Mouse (Mus musculus): ENCODE results near the gene Map2k4. TPM values are rescaled to one million over a fixed set of nuclear protein-coding genes. Genes with fewer than 3 reads are reported as not detected.

Gene Map2k4
- polyA plus RNA-seq, 1 experiment = 29.3 TPM

DNA sequence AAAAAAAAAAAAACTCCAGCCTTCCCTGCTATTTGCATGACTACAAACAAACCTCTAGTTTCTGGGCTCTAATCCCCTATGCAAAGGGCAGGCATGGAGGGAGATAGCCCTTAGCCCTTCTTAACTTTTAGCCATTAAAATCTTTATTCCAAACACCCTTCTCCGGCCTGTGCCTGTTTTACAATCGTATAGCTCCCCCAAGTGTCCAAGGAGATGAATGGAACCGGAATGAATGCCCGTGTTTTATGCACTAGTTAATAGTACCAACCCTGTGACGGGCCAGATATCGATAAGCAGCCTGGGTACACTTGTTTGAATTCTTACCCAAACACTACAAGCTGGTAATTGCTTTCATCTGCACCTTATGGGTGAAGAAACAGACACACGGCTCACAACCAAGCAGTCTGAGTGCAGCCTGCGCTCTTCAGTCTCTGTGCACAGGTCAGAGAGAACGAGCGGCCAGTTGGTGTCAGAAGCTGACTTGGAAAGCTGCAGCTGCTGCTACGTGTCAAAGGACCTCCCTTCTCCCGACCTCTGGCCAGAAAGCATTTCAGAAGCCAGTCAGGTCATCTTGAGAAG lies 109.2 kb downstream of the Map2k4 start:
- WGBS = 37% methylated on average over 12 of the region's 12 CpGs
- no peak for TF ChIP-seq POLR2A (IDR thresholded peaks at IDR 0.05; ENCODE audit: borderline replicate concordance, control insufficient read depth, low read depth, low read length)
- no peak for TF ChIP-seq CTCF (IDR thresholded peaks at IDR 0.05; ENCODE audit: control insufficient read depth, insufficient read depth, low read length)
- Histone ChIP-seq H3K27ac (ENCODE audit: control insufficient read depth, insufficient read depth, low read depth, low read length, poor library complexity) (no peak overlapping the region), H3K4me1 (ENCODE audit: control insufficient read depth, insufficient read depth, low read length) (no peaks in the 10 kb centered on the region), H3K4me3 (replicated peaks; ENCODE audit: control insufficient read depth, low read depth, low read length) (no peak overlapping the region)

GRCm38 (mm10) chr11:65667348-65667969 lies 120.6 kb downstream of the Map2k4 start:
- H3K4me1 ChIP-seq (ENCODE audit: control insufficient read depth, insufficient read depth, low read length) = no peaks in the 10 kb centered on the region
- WGBS = 69% methylated on average over 6 of the region's 6 CpGs
- H3K27ac ChIP-seq (ENCODE audit: control insufficient read depth, insufficient read depth, low read depth, low read length, poor library complexity) = no peak overlapping the region
- no peak overlapping the region for H3K4me3 ChIP-seq (replicated peaks; ENCODE audit: control insufficient read depth, low read depth, low read length)
- TF ChIP-seq CTCF (IDR thresholded peaks at IDR 0.05; ENCODE audit: control insufficient read depth, insufficient read depth, low read length) (no peak), POLR2A (IDR thresholded peaks at IDR 0.05; ENCODE audit: borderline replicate concordance, control insufficient read depth, low read depth, low read length) (no peak)

DNA sequence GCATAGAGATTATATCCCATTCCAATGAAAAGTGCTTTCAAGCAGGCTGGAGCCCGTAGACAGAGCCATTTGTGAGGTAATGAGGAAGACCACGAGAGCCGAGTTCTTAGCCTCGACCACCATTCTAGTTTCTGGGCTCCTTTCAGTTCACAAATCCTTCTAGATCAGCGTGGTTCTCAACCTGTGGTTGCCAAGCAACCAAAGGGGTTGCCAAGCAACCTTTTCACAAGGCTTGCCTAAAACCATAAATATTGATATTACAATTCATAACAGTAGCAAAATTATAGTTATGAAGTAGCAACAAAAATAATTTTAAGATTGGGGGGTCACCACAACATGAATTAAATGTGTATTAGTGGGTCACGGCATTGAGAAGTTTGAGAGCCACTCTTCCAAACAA lies 123.2 kb downstream of the Map2k4 start:
- H3K4me3 ChIP-seq (replicated peaks; ENCODE audit: control insufficient read depth, low read depth, low read length) = no peak overlapping the region
- no peak overlapping the region for H3K27ac ChIP-seq (ENCODE audit: control insufficient read depth, insufficient read depth, low read depth, low read length, poor library complexity)
- no peaks in the 10 kb centered on the region for H3K4me1 ChIP-seq (ENCODE audit: control insufficient read depth, insufficient read depth, low read length)
- TF ChIP-seq CTCF (IDR thresholded peaks at IDR 0.05; ENCODE audit: control insufficient read depth, insufficient read depth, low read length) = no peak
- TF ChIP-seq POLR2A (IDR thresholded peaks at IDR 0.05; ENCODE audit: borderline replicate concordance, control insufficient read depth, low read depth, low read length) = no peak
- 67% methylated on average over 6 of the region's 6 CpGs for WGBS

DNA sequence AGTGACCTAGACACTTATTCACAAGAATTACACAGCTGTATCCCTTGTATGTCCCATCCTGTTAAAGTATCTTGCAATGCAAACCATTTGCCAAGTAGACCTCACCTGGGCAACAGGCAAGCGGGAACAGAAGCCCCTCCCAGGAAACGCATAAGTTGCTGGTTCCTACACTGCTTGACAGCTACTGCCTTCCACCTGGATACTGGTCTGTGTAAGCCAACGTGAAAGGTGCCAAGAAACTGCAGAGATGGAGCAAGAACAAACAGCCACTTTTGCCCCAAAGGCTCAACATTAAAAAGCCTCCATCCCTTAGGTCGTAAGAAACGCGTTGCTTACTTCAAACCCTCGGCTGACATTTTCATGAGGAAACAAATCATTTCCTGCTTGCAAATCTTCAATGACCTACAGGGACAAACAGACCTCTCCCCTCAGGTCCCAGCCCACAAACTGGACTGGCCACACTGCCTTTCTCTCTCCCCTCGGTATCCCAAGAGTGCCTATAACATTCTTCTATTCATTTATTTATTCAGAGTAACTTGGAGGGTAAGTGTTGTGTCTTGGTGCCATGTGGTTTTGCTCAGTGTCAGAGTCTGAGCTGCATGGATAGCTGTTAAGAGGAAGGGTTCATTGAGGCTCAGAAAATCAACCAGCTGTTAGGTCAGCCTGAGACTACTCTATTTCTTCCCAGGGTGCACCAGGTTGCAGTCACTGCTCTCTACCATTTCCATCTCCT lies 126.1 kb downstream of the Map2k4 start:
- no peaks in the 10 kb centered on the region for H3K4me1 ChIP-seq (ENCODE audit: control insufficient read depth, insufficient read depth, low read length)
- TF ChIP-seq POLR2A (IDR thresholded peaks at IDR 0.05; ENCODE audit: borderline replicate concordance, control insufficient read depth, low read depth, low read length) = no peak
- TF ChIP-seq CTCF (IDR thresholded peaks at IDR 0.05; ENCODE audit: control insufficient read depth, insufficient read depth, low read length) = no peak
- no peak overlapping the region for H3K4me3 ChIP-seq (replicated peaks; ENCODE audit: control insufficient read depth, low read depth, low read length)
- WGBS = 54% methylated on average over 8 of the region's 8 CpGs
- H3K27ac ChIP-seq (ENCODE audit: control insufficient read depth, insufficient read depth, low read depth, low read length, poor library complexity) = no peak overlapping the region

- WGBS = 82% methylated on average over 8 of the region's 8 CpGs
- TF ChIP-seq POLR2A (IDR thresholded peaks at IDR 0.05; ENCODE audit: borderline replicate concordance, control insufficient read depth, low read depth, low read length) (no peak), CTCF (IDR thresholded peaks at IDR 0.05; ENCODE audit: control insufficient read depth, insufficient read depth, low read length) (no peak)
- H3K4me3 ChIP-seq (replicated peaks; ENCODE audit: control insufficient read depth, low read depth, low read length) = no peak overlapping the region
- H3K27ac ChIP-seq (ENCODE audit: control insufficient read depth, insufficient read depth, low read depth, low read length, poor library complexity) = no peak overlapping the region
- H3K4me1 ChIP-seq (ENCODE audit: control insufficient read depth, insufficient read depth, low read length) = no peaks in the 10 kb centered on the region
Observed at GRCm38 (mm10) chr11:65653932-65654331, 134.2 kb downstream of the Map2k4 start.

GRCm38 (mm10) chr11:65651426-65651825 lies 136.7 kb downstream of the Map2k4 start:
- Histone ChIP-seq H3K4me3 (replicated peaks; ENCODE audit: control insufficient read depth, low read depth, low read length) (no peak overlapping the region), H3K27ac (ENCODE audit: control insufficient read depth, insufficient read depth, low read depth, low read length, poor library complexity) (no peak overlapping the region), H3K4me1 (ENCODE audit: control insufficient read depth, insufficient read depth, low read length) (no peaks in the 10 kb centered on the region)
- 69% methylated on average over 7 of the region's 7 CpGs for WGBS
- TF ChIP-seq CTCF (IDR thresholded peaks at IDR 0.05; ENCODE audit: control insufficient read depth, insufficient read depth, low read length) (no peak), POLR2A (IDR thresholded peaks at IDR 0.05; ENCODE audit: borderline replicate concordance, control insufficient read depth, low read depth, low read length) (no peak)

DNA sequence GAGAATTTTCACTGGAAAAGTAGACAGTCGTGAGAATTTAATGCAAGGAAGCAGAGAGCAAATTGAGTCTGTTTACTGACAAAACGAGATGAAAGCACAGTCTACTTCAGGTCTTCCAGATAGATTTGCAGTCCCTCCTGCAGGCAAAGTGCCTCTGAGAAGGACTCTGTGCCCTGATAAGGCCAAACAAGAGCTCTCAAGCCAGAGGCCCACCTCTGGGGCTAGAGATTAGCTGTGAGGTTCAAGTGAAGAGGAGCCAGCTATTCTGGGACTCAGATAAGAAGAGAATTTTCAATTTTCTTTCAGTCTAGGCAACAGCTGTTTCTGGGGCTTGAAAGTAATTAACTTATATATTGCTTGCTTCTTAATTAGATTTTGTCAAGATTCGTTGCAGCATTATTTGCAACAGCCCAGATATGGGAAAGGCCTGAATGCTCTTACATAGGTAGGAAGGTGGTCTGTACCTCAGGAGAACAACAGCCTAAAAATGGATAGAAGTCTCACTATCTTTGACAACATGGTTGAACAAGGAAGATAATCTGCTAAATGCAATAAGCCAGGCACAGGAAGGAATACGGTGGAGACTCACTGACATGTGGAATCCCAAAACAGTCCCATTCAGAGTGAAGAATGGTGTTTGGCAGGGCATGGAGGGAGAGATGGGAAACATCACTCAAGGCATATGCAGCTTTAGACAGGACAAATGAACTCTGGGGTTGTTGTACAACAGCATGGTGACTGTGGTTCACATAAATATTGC lies 138.0 kb downstream of the Map2k4 start:
- 56% methylated on average over 4 of the region's 4 CpGs for WGBS
- no peak for TF ChIP-seq POLR2A (IDR thresholded peaks at IDR 0.05; ENCODE audit: borderline replicate concordance, control insufficient read depth, low read depth, low read length)
- TF ChIP-seq CTCF (IDR thresholded peaks at IDR 0.05; ENCODE audit: control insufficient read depth, insufficient read depth, low read length) = no peak
- Histone ChIP-seq H3K4me3 (replicated peaks; ENCODE audit: control insufficient read depth, low read depth, low read length) (no peak overlapping the region), H3K27ac (ENCODE audit: control insufficient read depth, insufficient read depth, low read depth, low read length, poor library complexity) (no peak overlapping the region), H3K4me1 (ENCODE audit: control insufficient read depth, insufficient read depth, low read length) (no peaks in the 10 kb centered on the region)

GRCm38 (mm10) chr11:65649469-65649868 lies 138.6 kb downstream of the Map2k4 start:
- Histone ChIP-seq H3K4me3 (replicated peaks; ENCODE audit: control insufficient read depth, low read depth, low read length) (no peak overlapping the region), H3K27ac (ENCODE audit: control insufficient read depth, insufficient read depth, low read depth, low read length, poor library complexity) (no peak overlapping the region), H3K4me1 (ENCODE audit: control insufficient read depth, insufficient read depth, low read length) (no peaks in the 10 kb centered on the region; the same call in 1 of the 2 replicates)
- TF ChIP-seq CTCF (IDR thresholded peaks at IDR 0.05; ENCODE audit: control insufficient read depth, insufficient read depth, low read length) = no peak
- no peak for TF ChIP-seq POLR2A (IDR thresholded peaks at IDR 0.05; ENCODE audit: borderline replicate concordance, control insufficient read depth, low read depth, low read length)
- whole genome bisulfite sequencing = 73% methylated on average over 4 of the region's 4 CpGs
